Mouse (Mus musculus): ENCODE data around the gene Gm45062. TPM values are rescaled to one million over a fixed set of nuclear protein-coding genes. Genes with fewer than 3 reads are reported as not detected.

Gene Gm45062
- total and polyA plus RNA-seq, 3 experiments = 2.2 to 3.6 TPM; not detected in 1

DNA sequence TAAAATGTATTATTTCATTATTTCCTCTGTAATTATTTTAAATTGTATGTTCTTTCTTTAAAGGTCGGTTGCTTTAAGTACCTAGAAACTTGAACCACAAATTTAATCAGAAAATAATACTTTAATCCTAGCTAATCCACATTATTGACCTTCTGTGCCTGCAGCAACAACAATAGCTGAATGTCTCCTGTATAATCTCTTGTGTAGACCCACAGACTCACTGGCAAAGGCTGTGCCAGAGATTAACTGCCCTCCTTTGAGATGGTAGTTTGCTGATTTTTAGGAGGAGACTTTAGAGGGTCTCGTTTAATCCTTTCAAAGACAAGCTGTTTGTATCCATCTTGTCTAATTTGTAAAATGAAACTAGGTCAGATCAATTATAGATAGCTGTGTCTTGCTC, 99.5 kb downstream of the Gm45062 start:
- Histone ChIP-seq H3K4me3 (ENCODE audit: control insufficient read depth in 1 of 2, insufficient read depth in 1 of 2, low read depth in 2 of 2, low read length in 2 of 2) (no peak overlapping the region), H3K9ac (ENCODE audit: control insufficient read depth, low read depth, low read length, poor library complexity, severe bottlenecking) (no peak overlapping the region)

GRCm38 (mm10) chr6:8360805-8361204, 101.6 kb downstream of the Gm45062 start:
- H3K36me3 ChIP-seq (ENCODE audit: control insufficient read depth in 1 of 2, insufficient read depth in 2 of 2, low read length in 2 of 2) = peaks cover 0 to 3% of the 10 kb centered on the region in 2 experiments; a peak in 1 of 4 replicates
- H3K9me3 ChIP-seq (replicated peaks; ENCODE audit: insufficient read depth, low read length) = no peaks in the 10 kb centered on the region
- H3K79me2 ChIP-seq (ENCODE audit: control insufficient read depth, insufficient read depth, low read length, poor library complexity) = no peaks in the 10 kb centered on the region
- no peaks in the 10 kb centered on the region for H3K27me3 ChIP-seq (ENCODE audit: control insufficient read depth in 1 of 2, insufficient read depth in 2 of 2, low read length in 2 of 2)
- TF ChIP-seq MYB (IDR thresholded peaks at IDR 0.05; ENCODE audit: low read depth, low read length) = no peak
- TF ChIP-seq MXI1 (IDR thresholded peaks at IDR 0.05; ENCODE audit: low read depth, low read length) = no peak
- no peak for TF ChIP-seq MAFK (IDR thresholded peaks at IDR 0.05; ENCODE audit: borderline replicate concordance, low read depth, low read length)
- no peak overlapping the region for H3K4me3 ChIP-seq (ENCODE audit: control insufficient read depth in 1 of 2, insufficient read depth in 1 of 2, low read depth in 2 of 2, low read length in 2 of 2)
- DNase-seq (ENCODE audit: low read depth, low spot score) = no peak
- peaks cover 0 to 9% of the 10 kb centered on the region in 2 experiments; a peak in 2 of 4 replicates for H3K4me1 ChIP-seq (ENCODE audit: control insufficient read depth in 1 of 2, insufficient read depth in 2 of 2, low read length in 2 of 2)
- H3K27ac ChIP-seq (ENCODE audit: control insufficient read depth, low read depth, low read length) = no peak overlapping the region
- no peak overlapping the region for H3K9ac ChIP-seq (ENCODE audit: control insufficient read depth, low read depth, low read length, poor library complexity, severe bottlenecking)

More for the DNA sequence above, 99.5 kb downstream of the Gm45062 start:
- TF ChIP-seq CTCF (IDR thresholded peaks at IDR 0.05 in 2 of 3, conservative IDR thresholded peaks at IDR 0.05 in 1 of 3; ENCODE audit: control insufficient read depth in 1 of 3, insufficient read depth in 1 of 3, low read depth in 2 of 3, low read length in 3 of 3, poor library complexity in 1 of 3, severe bottlenecking in 1 of 3) = no peak
- TF ChIP-seq TBP (IDR thresholded peaks at IDR 0.05; ENCODE audit: low read depth, low read length) = no peak
- TF ChIP-seq USF2 (IDR thresholded peaks at IDR 0.05; ENCODE audit: borderline replicate concordance in 1 of 2, insufficient read depth in 1 of 2, low read depth in 1 of 2, low read length in 2 of 2) = no peak
- TF ChIP-seq JUND (IDR thresholded peaks at IDR 0.05; ENCODE audit: low read depth, low read length) = no peak
- Histone ChIP-seq H3K4me1 (ENCODE audit: control insufficient read depth in 1 of 2, insufficient read depth in 2 of 2, low read length in 2 of 2) (peaks cover 0 to 9% of the 10 kb centered on the region in 2 experiments; a peak in 2 of 4 replicates), H3K36me3 (ENCODE audit: control insufficient read depth in 1 of 2, insufficient read depth in 2 of 2, low read length in 2 of 2) (peaks cover 0 to 3% of the 10 kb centered on the region in 2 experiments; a peak in 1 of 4 replicates), H3K79me2 (ENCODE audit: control insufficient read depth, insufficient read depth, low read length, poor library complexity) (no peaks in the 10 kb centered on the region), H3K27me3 (ENCODE audit: control insufficient read depth in 1 of 2, insufficient read depth in 2 of 2, low read length in 2 of 2) (no peaks in the 10 kb centered on the region), H3K9me3 (replicated peaks; ENCODE audit: insufficient read depth, low read length) (no peaks in the 10 kb centered on the region), H3K27ac (ENCODE audit: control insufficient read depth, low read depth, low read length) (no peak overlapping the region)
- no peak for DNase-seq (ENCODE audit: low read depth, low spot score)

DNA sequence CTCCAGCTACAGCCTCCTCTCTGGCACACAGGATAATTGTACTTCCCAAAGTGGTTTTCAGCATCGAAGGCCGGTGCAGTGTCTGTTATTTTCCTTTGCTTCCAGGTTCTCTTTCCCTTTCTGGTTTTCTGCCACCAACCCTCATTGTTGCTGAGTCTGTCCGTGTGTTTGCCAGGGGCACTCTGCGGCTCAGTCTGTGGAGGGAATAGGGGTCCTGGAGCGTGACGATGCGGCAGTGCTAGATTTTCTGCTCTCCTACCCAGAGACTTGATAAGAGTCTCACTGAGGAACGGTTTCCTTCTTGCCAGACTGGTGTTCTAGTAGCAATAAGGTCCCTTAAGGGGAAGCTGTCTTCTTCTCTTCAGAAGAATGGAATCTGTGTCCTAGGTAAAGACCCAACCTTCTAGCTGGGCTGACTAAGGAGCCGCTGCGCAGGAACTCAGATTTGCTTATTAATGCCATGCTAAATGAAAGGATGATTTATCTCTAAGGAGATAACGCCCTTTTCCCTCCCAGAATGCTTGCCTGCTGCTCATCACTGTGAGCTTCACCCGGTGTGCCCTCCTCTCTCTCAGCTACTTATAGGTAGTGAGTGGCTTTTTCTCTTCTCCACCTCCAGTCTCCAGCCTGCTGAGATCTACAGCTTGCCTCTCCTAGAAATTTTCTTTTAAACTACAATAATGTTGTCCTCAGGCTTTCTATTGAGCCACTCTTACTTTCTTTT, 104.9 kb downstream of the Gm45062 start:
- Histone ChIP-seq H3K4me3 (ENCODE audit: control insufficient read depth in 1 of 2, insufficient read depth in 1 of 2, low read depth in 2 of 2, low read length in 2 of 2) (no peak overlapping the region), H3K4me1 (ENCODE audit: control insufficient read depth in 1 of 2, insufficient read depth in 2 of 2, low read length in 2 of 2) (no peaks in the 10 kb centered on the region), H3K9ac (ENCODE audit: control insufficient read depth, low read depth, low read length, poor library complexity, severe bottlenecking) (no peak overlapping the region), H3K27ac (ENCODE audit: control insufficient read depth, low read depth, low read length) (no peak overlapping the region), H3K79me2 (ENCODE audit: control insufficient read depth, insufficient read depth, low read length, poor library complexity) (no peaks in the 10 kb centered on the region), H3K9me3 (replicated peaks; ENCODE audit: insufficient read depth, low read length) (no peaks in the 10 kb centered on the region), H3K36me3 (ENCODE audit: control insufficient read depth in 1 of 2, insufficient read depth in 2 of 2, low read length in 2 of 2) (no peaks in the 10 kb centered on the region), H3K27me3 (ENCODE audit: control insufficient read depth in 1 of 2, insufficient read depth in 2 of 2, low read length in 2 of 2) (no peaks in the 10 kb centered on the region)
- TF ChIP-seq GATA1 (IDR thresholded peaks at IDR 0.05; ENCODE audit: low read depth, low read length) (no peak), ZNF384 (IDR thresholded peaks at IDR 0.05; ENCODE audit: low read depth, low read length) (no peak), MXI1 (IDR thresholded peaks at IDR 0.05; ENCODE audit: low read depth, low read length) (no peak), RAD21 (IDR thresholded peaks at IDR 0.05; ENCODE audit: low read depth, low read length) (no peak), NELFE (IDR thresholded peaks at IDR 0.05; ENCODE audit: low read depth, low read length) (no peak), CHD1 (IDR thresholded peaks at IDR 0.05; ENCODE audit: low read depth, low read length) (no peak), SIN3A (IDR thresholded peaks at IDR 0.05; ENCODE audit: low read length) (no peak), KAT2A (conservative IDR thresholded peaks at IDR 0.05; ENCODE audit: low read depth, low read length) (no peak), POLR2A (IDR thresholded peaks at IDR 0.05; ENCODE audit: control insufficient read depth in 1 of 2, insufficient read depth in 1 of 2, low read depth in 1 of 2, low read length in 2 of 2, poor library complexity in 1 of 2) (no peak), MAFK (IDR thresholded peaks at IDR 0.05; ENCODE audit: borderline replicate concordance, low read depth, low read length) (no peak), ZKSCAN1 (IDR thresholded peaks at IDR 0.05; ENCODE audit: low read depth, low read length) (no peak), MYC (IDR thresholded peaks at IDR 0.05; ENCODE audit: low read depth, low read length) (no peak), ETS1 (IDR thresholded peaks at IDR 0.05; ENCODE audit: low read depth, low read length) (no peak), ZMIZ1 (IDR thresholded peaks at IDR 0.05; ENCODE audit: low read depth, low read length) (no peak), HCFC1 (IDR thresholded peaks at IDR 0.05; ENCODE audit: low read depth, low read length) (no peak), MAX (IDR thresholded peaks at IDR 0.05; ENCODE audit: low read length) (no peak), UBTF (IDR thresholded peaks at IDR 0.05; ENCODE audit: borderline replicate concordance, insufficient read depth, low read depth, low read length) (no peak), ZC3H11A (IDR thresholded peaks at IDR 0.05; ENCODE audit: low read depth, low read length) (no peak), RCOR1 (IDR thresholded peaks at IDR 0.05; ENCODE audit: low read depth, low read length) (no peak), E2F4 (IDR thresholded peaks at IDR 0.05; ENCODE audit: borderline replicate concordance, low read depth, low read length) (no peak)
- no peak for DNase-seq (ENCODE audit: low read depth, low spot score)
